Mouse (Mus musculus) urinary bladder, postnatal 14 days (tissue): ENCODE measurements around the gene Cs.

ENCODE experiments used
- DNase-seq: peaks from one replicate; pipeline ENCODE4 v3.0.0; 2021; ENCODE audit warnings: low spot score

The Cs gene

GRCm38 (mm10) chr10:128408591-128409535, 71.3 kb downstream of the Cs start:
- DNase-seq, result no peak

- peak; percentile 98 for DNase-seq
Measured at GRCm38 (mm10) chr10:128409692-128410559, 72.4 kb downstream of the Cs start.

- no peak for DNase-seq
Measured at GRCm38 (mm10) chr10:128410560-128410845, 73.0 kb downstream of the Cs start.

GRCm38 (mm10) chr10:128411211-128412054, 73.9 kb downstream of the Cs start, which contains the start of the genes Nabp2 and Rnf41:
Gene Nabp2, minus strand, starts transcription at chr10:128411492.
Gene Rnf41, plus strand, starts transcription at chr10:128411657.
- DNase-seq, result peak; percentile 97

GRCm38 (mm10) chr10:128412055-128412381, 74.5 kb downstream of the Cs start:
- peak; percentile 24 for DNase-seq
